Mouse (Mus musculus): ENCODE measurements at regions not wholly inside any gene's neighbourhood (a gene's known extent, or its start where the extent isn't known, plus 50 kb on each side); places are given as distances from the start of the nearest gene placed in this dataset.

GRCm38 (mm10) chr3:35688111-35688510, 65.8 kb upstream of the Atp11b start:
- DNase-seq (ENCODE audit: low spot score), result no peak

DNA sequence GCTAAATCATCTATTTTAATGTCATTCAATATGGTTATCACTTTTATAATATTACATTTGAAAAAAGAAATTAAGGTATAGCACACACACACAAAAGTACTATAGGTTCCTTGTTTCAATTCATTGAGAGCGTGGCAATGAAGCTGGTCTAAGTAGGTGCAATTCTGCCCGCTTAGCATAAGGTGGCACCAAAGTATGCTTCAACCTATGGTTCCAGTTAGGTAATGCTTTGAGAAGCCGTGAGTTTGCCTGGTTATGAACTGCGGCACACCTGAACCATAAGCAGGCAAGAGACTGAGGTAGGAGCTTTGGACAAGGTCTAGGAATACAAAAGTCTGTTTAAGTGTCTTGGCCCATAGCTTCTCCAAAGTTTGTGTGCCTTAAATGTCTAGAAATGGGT, 65.1 kb upstream of the Atp11b start:
- DNase-seq (ENCODE audit: low spot score), result peak; percentile 57

- DNase-seq (ENCODE audit: low spot score), result peak; percentile 85
These were observed 60.9 kb upstream of the Atp11b start for GRCm38 (mm10) chr3:35693039-35693438.

- DNase-seq (ENCODE audit: low spot score), result no peak
These were observed 60.4 kb upstream of the Atp11b start for GRCm38 (mm10) chr3:35693551-35693950.

DNA sequence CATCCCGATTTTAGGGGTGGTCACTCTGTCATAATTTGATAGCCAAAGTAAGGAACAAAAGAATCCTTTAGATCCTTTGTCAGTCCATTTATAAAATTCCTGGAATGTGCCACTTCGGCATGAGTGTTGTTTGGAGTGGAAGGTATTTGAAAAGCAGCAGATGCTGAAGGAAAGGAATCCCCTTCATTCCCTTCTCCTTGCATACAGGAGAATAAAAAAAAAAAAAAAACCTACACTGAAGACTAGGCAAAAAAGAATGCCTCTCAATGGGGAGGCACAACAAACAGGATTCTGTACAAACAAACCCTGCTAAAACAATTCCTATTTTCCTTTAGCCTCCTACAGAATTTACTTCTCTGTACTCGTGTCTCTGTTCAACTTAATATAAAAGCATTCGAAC, 59.7 kb upstream of the Atp11b start:
- no peak for DNase-seq (ENCODE audit: low spot score)

- DNase-seq (ENCODE audit: low spot score), result no peak
These were observed 58.0 kb upstream of the Atp11b start for GRCm38 (mm10) chr3:35695859-35696258.

DNA sequence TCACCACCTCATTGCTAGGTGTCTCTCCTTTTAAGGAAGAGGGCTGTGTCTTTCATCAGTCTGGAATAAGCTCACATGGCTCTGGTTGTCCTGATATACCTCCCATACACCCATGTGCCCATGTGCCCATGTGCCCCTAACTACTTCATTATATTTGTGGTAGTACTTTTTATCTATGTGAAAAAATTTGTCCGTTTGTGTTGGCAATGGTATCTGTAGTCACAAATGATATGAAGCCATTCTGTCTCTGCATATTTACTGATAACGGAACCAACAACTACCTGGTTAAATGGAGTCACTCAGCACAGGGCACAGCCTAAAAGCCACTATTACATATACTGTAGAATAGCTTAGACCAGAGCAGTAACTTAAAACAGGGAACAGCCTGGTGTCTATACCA, 54.6 kb upstream of the Atp11b start:
- no peak for DNase-seq (ENCODE audit: low spot score)

DNA sequence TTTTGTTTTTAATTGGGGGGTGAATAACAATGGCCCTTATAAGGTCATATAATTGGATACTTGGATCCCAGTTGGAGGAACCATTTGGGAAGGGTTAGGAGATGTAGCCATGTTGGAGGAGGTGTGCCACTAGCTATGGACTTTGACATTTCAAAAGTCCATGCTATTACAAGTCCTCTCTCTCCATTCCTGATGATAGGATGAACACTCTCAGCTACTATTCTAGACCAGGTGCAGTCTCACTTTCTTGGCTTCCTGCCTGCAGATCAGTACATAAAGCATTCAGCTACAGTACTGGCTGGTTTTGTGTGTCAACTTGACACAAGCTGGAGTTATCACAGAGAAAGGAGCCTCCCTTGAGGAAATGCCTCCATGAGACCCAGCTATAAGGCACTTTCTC, 53.9 kb upstream of the Atp11b start:
- DNase-seq (ENCODE audit: low spot score), result no peak

- DNase-seq (ENCODE audit: low spot score), result no peak
These were observed 50.2 kb upstream of the Atp11b start for GRCm38 (mm10) chr3:35703528-35704327.

All from embryo, embryonic 10.5 days (tissue).